Mouse (Mus musculus): ENCODE measurements around the gene Rspo1.

GRCm38 (mm10) chr4:124973296-124973695 is 12.9 kb upstream of the Rspo1 start:
- TF ChIP-seq POLR2A (IDR thresholded peaks at IDR 0.05; ENCODE audit: insufficient read depth, low read depth, low read length) (no peak), CTCF (IDR thresholded peaks at IDR 0.05) (no peak)
